Mouse (Mus musculus): ENCODE measurements around the gene Atp5c1. TPM values are rescaled to one million over a fixed set of nuclear protein-coding genes. Genes with fewer than 3 reads are reported as not detected.

Gene Atp5c1
- polyA plus RNA-seq, 1 experiment from 2014 or later = 699 TPM

- Histone ChIP-seq H3K4me1 (ENCODE audit: control insufficient read depth, insufficient read depth, low read length) (peaks cover 11% of the 10 kb centered on the region), H3K4me2 (ENCODE audit: low read length) (no peak overlapping the region), H3K36me3 (ENCODE audit: control insufficient read depth, insufficient read depth, low read length) (no peaks in the 10 kb centered on the region), H3K27ac (ENCODE audit: low read depth, low read length) (no peak overlapping the region), H3K27me3 (replicated peaks; ENCODE audit: control insufficient read depth, insufficient read depth, low read length) (no peaks in the 10 kb centered on the region), H3K4me3 (ENCODE audit: low read depth, low read length) (no peak overlapping the region), H3K9me3 (replicated peaks; ENCODE audit: control insufficient read depth, low read length) (no peaks in the 10 kb centered on the region), H3K9ac (ENCODE audit: low read length) (no peak overlapping the region)
- no peak for DNase-seq (ENCODE audit: low spot score)
- 85% methylated on average over 7 of the region's 7 CpGs for WGBS
- no peak for ATAC-seq
These were observed 5.8 kb downstream of the Atp5c1 start for GRCm38 (mm10) chr2:10074470-10074869.

- WGBS = 92% methylated on average over 7 of the region's 7 CpGs
- no peak for ATAC-seq
- no peak for DNase-seq (ENCODE audit: low spot score)
- Histone ChIP-seq H3K9me3 (replicated peaks; ENCODE audit: control insufficient read depth, low read length) (no peaks in the 10 kb centered on the region), H3K9ac (ENCODE audit: low read length) (no peak overlapping the region), H3K4me3 (ENCODE audit: low read depth, low read length) (no peak overlapping the region), H3K4me2 (ENCODE audit: low read length) (no peak overlapping the region), H3K4me1 (ENCODE audit: control insufficient read depth, insufficient read depth, low read length) (no peaks in the 10 kb centered on the region), H3K36me3 (ENCODE audit: control insufficient read depth, insufficient read depth, low read length) (peaks cover 18% of the 10 kb centered on the region), H3K27me3 (replicated peaks; ENCODE audit: control insufficient read depth, insufficient read depth, low read length) (no peaks in the 10 kb centered on the region), H3K27ac (ENCODE audit: low read depth, low read length) (no peak overlapping the region)
These were observed 8.6 kb downstream of the Atp5c1 start for GRCm38 (mm10) chr2:10071751-10072150.

GRCm38 (mm10) chr2:10058836-10059235 lies 21.5 kb downstream of the Atp5c1 start:
- Histone ChIP-seq H3K27ac (ENCODE audit: low read depth, low read length) (no peak overlapping the region), H3K9ac (ENCODE audit: low read length) (no peak overlapping the region), H3K36me3 (ENCODE audit: control insufficient read depth, insufficient read depth, low read length) (peaks cover 89% of the 10 kb centered on the region), H3K4me2 (ENCODE audit: low read length) (no peak overlapping the region), H3K4me3 (ENCODE audit: low read depth, low read length) (no peak overlapping the region), H3K9me3 (replicated peaks; ENCODE audit: control insufficient read depth, low read length) (no peaks in the 10 kb centered on the region), H3K27me3 (replicated peaks; ENCODE audit: control insufficient read depth, insufficient read depth, low read length) (no peaks in the 10 kb centered on the region), H3K4me1 (ENCODE audit: control insufficient read depth, insufficient read depth, low read length) (no peaks in the 10 kb centered on the region)
- 84% methylated on average over 5 of the region's 5 CpGs for WGBS
- no peak for DNase-seq (ENCODE audit: low spot score)
- ATAC-seq = no peak

- peaks cover 30% of the 10 kb centered on the region for H3K36me3 ChIP-seq (ENCODE audit: control insufficient read depth, insufficient read depth, low read length)
- ATAC-seq (no peak), DNase-seq (ENCODE audit: low spot score) (no peak)
- no peaks in the 10 kb centered on the region for H3K9me3 ChIP-seq (replicated peaks; ENCODE audit: control insufficient read depth, low read length)
- H3K4me2 ChIP-seq (ENCODE audit: low read length) = no peak overlapping the region
- no peak overlapping the region for H3K27ac ChIP-seq (ENCODE audit: low read depth, low read length)
- WGBS = 100% methylated on average over 1 of the region's 1 CpGs
- no peak overlapping the region for H3K4me3 ChIP-seq (ENCODE audit: low read depth, low read length)
- H3K9ac ChIP-seq (ENCODE audit: low read length) = no peak overlapping the region
- H3K27me3 ChIP-seq (replicated peaks; ENCODE audit: control insufficient read depth, insufficient read depth, low read length) = no peaks in the 10 kb centered on the region
- peaks cover 10% of the 10 kb centered on the region for H3K4me1 ChIP-seq (ENCODE audit: control insufficient read depth, insufficient read depth, low read length)
These were observed 28.3 kb downstream of the Atp5c1 start for GRCm38 (mm10) chr2:10051996-10052395.

GRCm38 (mm10) chr2:10050878-10051277 lies 29.4 kb downstream of the Atp5c1 start:
- no peak overlapping the region for H3K4me2 ChIP-seq (ENCODE audit: low read length)
- 78% methylated on average over 3 of the region's 3 CpGs for WGBS
- ATAC-seq = no peak
- peak; percentile 30 for DNase-seq (ENCODE audit: low spot score)
- H3K4me1 ChIP-seq (ENCODE audit: control insufficient read depth, insufficient read depth, low read length) = peaks cover 10% of the 10 kb centered on the region
- H3K9ac ChIP-seq (ENCODE audit: low read length) = no peak overlapping the region
- no peak overlapping the region for H3K4me3 ChIP-seq (ENCODE audit: low read depth, low read length)
- no peaks in the 10 kb centered on the region for H3K27me3 ChIP-seq (replicated peaks; ENCODE audit: control insufficient read depth, insufficient read depth, low read length)
- H3K27ac ChIP-seq (ENCODE audit: low read depth, low read length) = no peak overlapping the region
- H3K36me3 ChIP-seq (ENCODE audit: control insufficient read depth, insufficient read depth, low read length) = peaks cover 21% of the 10 kb centered on the region
- H3K9me3 ChIP-seq (replicated peaks; ENCODE audit: control insufficient read depth, low read length) = no peaks in the 10 kb centered on the region

GRCm38 (mm10) chr2:10049456-10049855 lies 30.9 kb downstream of the Atp5c1 start:
- peak overlapping the region; percentile 66 for H3K4me2 ChIP-seq (ENCODE audit: low read length)
- 18% methylated on average over 10 of the region's 10 CpGs for WGBS
- peak overlapping the region; percentile 49 for H3K9ac ChIP-seq (ENCODE audit: low read length)
- H3K4me1 ChIP-seq (ENCODE audit: control insufficient read depth, insufficient read depth, low read length) = peaks cover 10% of the 10 kb centered on the region
- no peak overlapping the region for H3K27ac ChIP-seq (ENCODE audit: low read depth, low read length)
- H3K9me3 ChIP-seq (replicated peaks; ENCODE audit: control insufficient read depth, low read length) = no peaks in the 10 kb centered on the region
- DNase-seq (ENCODE audit: low spot score) = no peak
- no peak for ATAC-seq
- peak overlapping the region; percentile 91 for H3K4me3 ChIP-seq (ENCODE audit: low read depth, low read length)
- H3K36me3 ChIP-seq (ENCODE audit: control insufficient read depth, insufficient read depth, low read length) = peaks cover 7% of the 10 kb centered on the region
- H3K27me3 ChIP-seq (replicated peaks; ENCODE audit: control insufficient read depth, insufficient read depth, low read length) = no peaks in the 10 kb centered on the region

- peak within 1 kb of the TSS; percentile 27; the same call in 1 of the 2 replicates for H3K27ac ChIP-seq (ENCODE audit: low read depth, low read length)
- peak within 1 kb of the TSS; percentile 84 for H3K4me2 ChIP-seq (ENCODE audit: low read length)
- H3K4me1 ChIP-seq (ENCODE audit: control insufficient read depth, insufficient read depth, low read length) = peaks cover 10% of the 10 kb centered on the region
- ATAC-seq = peak; percentile 95
- peak within 1 kb of the TSS; percentile 81 for H3K9ac ChIP-seq (ENCODE audit: low read length)
- peak within 1 kb of the TSS; percentile 91 for H3K4me3 ChIP-seq (ENCODE audit: low read depth, low read length)
- no peaks in the 10 kb centered on the region for H3K36me3 ChIP-seq (ENCODE audit: control insufficient read depth, insufficient read depth, low read length)
- peak; percentile 97 for DNase-seq (ENCODE audit: low spot score)
- H3K27me3 ChIP-seq (replicated peaks; ENCODE audit: control insufficient read depth, insufficient read depth, low read length) = no peaks in the 10 kb centered on the region
- H3K9me3 ChIP-seq (replicated peaks; ENCODE audit: control insufficient read depth, low read length) = no peaks in the 10 kb centered on the region
- WGBS = under 1% methylated on average over 36 of the region's 36 CpGs
These were observed 31.8 kb downstream of the Atp5c1 start, which contains the start of gene Taf3 for GRCm38 (mm10) chr2:10048461-10048860. TSS of gene Taf3 (minus strand) at chr2:10048596.

GRCm38 (mm10) chr2:10047758-10048436 lies 32.4 kb downstream of the Atp5c1 start:
- H3K4me1 ChIP-seq (ENCODE audit: control insufficient read depth, insufficient read depth, low read length) = peaks cover 10% of the 10 kb centered on the region
- peak overlapping the region; percentile 84 for H3K4me2 ChIP-seq (ENCODE audit: low read length)
- peak overlapping the region; percentile 91 for H3K4me3 ChIP-seq (ENCODE audit: low read depth, low read length)
- DNase-seq (ENCODE audit: low spot score) = peak; percentile 54
- H3K9me3 ChIP-seq (replicated peaks; ENCODE audit: control insufficient read depth, low read length) = no peaks in the 10 kb centered on the region
- peak overlapping the region; percentile 27; the same call in 1 of the 2 replicates for H3K27ac ChIP-seq (ENCODE audit: low read depth, low read length)
- WGBS = under 1% methylated on average over 46 of the region's 47 CpGs
- ATAC-seq = peak; percentile 75
- H3K27me3 ChIP-seq (replicated peaks; ENCODE audit: control insufficient read depth, insufficient read depth, low read length) = no peaks in the 10 kb centered on the region
- peak overlapping the region; percentile 81 for H3K9ac ChIP-seq (ENCODE audit: low read length)
- H3K36me3 ChIP-seq (ENCODE audit: control insufficient read depth, insufficient read depth, low read length) = no peaks in the 10 kb centered on the region

GRCm38 (mm10) chr2:10034976-10035375 lies 45.3 kb downstream of the Atp5c1 start:
- Histone ChIP-seq H3K9ac (ENCODE audit: low read length) (no peak overlapping the region), H3K36me3 (ENCODE audit: control insufficient read depth, insufficient read depth, low read length) (peaks cover 4% of the 10 kb centered on the region), H3K4me1 (ENCODE audit: control insufficient read depth, insufficient read depth, low read length) (no peaks in the 10 kb centered on the region), H3K4me2 (ENCODE audit: low read length) (no peak overlapping the region), H3K4me3 (ENCODE audit: low read depth, low read length) (no peak overlapping the region), H3K27me3 (replicated peaks; ENCODE audit: control insufficient read depth, insufficient read depth, low read length) (no peaks in the 10 kb centered on the region), H3K27ac (ENCODE audit: low read depth, low read length) (no peak overlapping the region), H3K9me3 (replicated peaks; ENCODE audit: control insufficient read depth, low read length) (no peaks in the 10 kb centered on the region)
- 86% methylated on average over 3 of the region's 3 CpGs for WGBS
- DNase-seq (ENCODE audit: low spot score) (no peak), ATAC-seq (no peak)
